Mouse (Mus musculus) liver, postnatal 0 days (tissue): Measurements from ENCODE around the gene Myl10. TPM values are rescaled to one million over a fixed set of nuclear protein-coding genes. Genes with fewer than 3 reads are reported as not detected.

ENCODE experiments used
- ATAC-seq: fragments of 200-750 bp; cut with Nextera tagmentation; 2 replicates; pipeline ENCODE4 v1.8.0; 2017; ENCODE audit warnings: mild to moderate bottlenecking, moderate library complexity
- DNase-seq: peaks from one replicate; pipeline ENCODE4 v3.0.0-alpha.2; 2016
- H3K27ac ChIP-seq: fragments of 300-500 bp; sonication (generic); 2 replicates; pipeline ENCODE4 v1.5.1; 2014; ENCODE audit warnings: antibody characterized with exemption, moderate library complexity, mild to moderate bottlenecking, low read depth
- H3K27me3 ChIP-seq: fragments of 300-500 bp; sonication (generic); 2 replicates; pipeline ENCODE4 v1.6.1; 2014; ENCODE audit warnings: low read length, control low read depth, mixed read lengths; ENCODE audit not compliant: insufficient read depth
- H3K36me3 ChIP-seq: fragments of 300-500 bp; sonication (generic); replicated peaks from 2 replicates; pipeline ENCODE4 v1.6.1; 2014; ENCODE audit warnings: mild to moderate bottlenecking, control low read depth, low read length, moderate library complexity, mixed read lengths; ENCODE audit not compliant: insufficient read depth
- H3K4me1 ChIP-seq: fragments of 300-500 bp; sonication (generic); 2 replicates; pipeline ENCODE4 v1.6.1; 2014; ENCODE audit warnings: antibody characterized with exemption, mild to moderate bottlenecking, control low read depth; ENCODE audit not compliant: insufficient read depth
- H3K4me2 ChIP-seq: fragments of 300-500 bp; sonication (generic); 2 replicates; pipeline ENCODE4 v1.6.1; 2014; ENCODE audit warnings: low read depth, mild to moderate bottlenecking, low read length, moderate library complexity, mixed read lengths
- H3K4me3 ChIP-seq: fragments of 300-500 bp; sonication (generic); 2 replicates; pipeline ENCODE4 v1.5.1; 2014; ENCODE audit warnings: low read depth, low read length
- H3K9ac ChIP-seq: fragments of 300-500 bp; sonication (generic); replicated peaks from 2 replicates; pipeline ENCODE4 v1.6.1; 2014; ENCODE audit warnings: mild to moderate bottlenecking, moderate library complexity
- H3K9me3 ChIP-seq: fragments of 300-500 bp; sonication (generic); 2 replicates; pipeline ENCODE4 v1.6.1; 2016; ENCODE audit warnings: mild to moderate bottlenecking, control low read depth, low read length, mixed read lengths
- CTCF ChIP-seq: sonication (generic); IDR thresholded peaks from 2 replicates; pipeline ENCODE4 v1.5.1; 2016; ENCODE audit warnings: antibody characterized with exemption, low read depth
- EP300 ChIP-seq: IDR thresholded peaks from 2 replicates; pipeline ENCODE4 v1.6.1; 2016; ENCODE audit warnings: antibody characterized with exemption, low read depth, mild to moderate bottlenecking
- WGBS: fragments of 180-500 bp; shearing (Covaris S2); extraction: QIAGEN DNeasy Blood & Tissue Kit; methylation state at CpG from one replicate; pipeline ENCODE4 v1.1.7; 2014; ENCODE audit not compliant: insufficient replicate concordance; 5-methylcytosine and 5-hydroxymethylcytosine counted together
- polyA plus RNA-seq: library from polyadenylated mRNA; unstranded; fragments of >200 nt; fragmentation: Nextera tagmentation; extraction: Ambion mirVana; gene quantifications from 2 replicates; pipeline ENCODE4 v1.2.1, GENCODE M21; 2015

Gene Myl10
- polyA plus RNA-seq, 1 experiment from 2014 or later: not detected

- H3K4me2 ChIP-seq: no peak overlapping the region
- ATAC-seq (no peak), DNase-seq (no peak)
- H3K4me1 ChIP-seq: no peaks in the 10 kb centered on the region
- no peak overlapping the region for H3K27ac ChIP-seq
- no peaks in the 10 kb centered on the region for H3K27me3 ChIP-seq
- H3K36me3 ChIP-seq: no peaks in the 10 kb centered on the region
- no peak overlapping the region for H3K9ac ChIP-seq
- H3K9me3 ChIP-seq: no peaks in the 10 kb centered on the region
- TF ChIP-seq EP300: no peak
- no peak for TF ChIP-seq CTCF
- H3K4me3 ChIP-seq: no peak overlapping the region
- 64% methylated on average over 7 of the region's 7 CpGs for WGBS
These were observed 5.4 kb upstream of the Myl10 start for GRCm38 (mm10) chr5:136687561-136687960.

GRCm38 (mm10) chr5:136688841-136689240, 4.1 kb upstream of the Myl10 start:
- 55% methylated on average over 6 of the region's 6 CpGs for WGBS
- DNase-seq (no peak), ATAC-seq (no peak)
- Histone ChIP-seq H3K27me3 (no peaks in the 10 kb centered on the region), H3K4me1 (no peaks in the 10 kb centered on the region), H3K9ac (no peak overlapping the region), H3K4me3 (no peak overlapping the region), H3K36me3 (no peaks in the 10 kb centered on the region), H3K4me2 (no peak overlapping the region), H3K9me3 (no peaks in the 10 kb centered on the region), H3K27ac (no peak overlapping the region)
- TF ChIP-seq EP300 (no peak), CTCF (no peak)

- Histone ChIP-seq H3K27ac (no peak overlapping the region), H3K36me3 (no peaks in the 10 kb centered on the region), H3K9me3 (no peaks in the 10 kb centered on the region), H3K4me2 (no peak overlapping the region), H3K27me3 (no peaks in the 10 kb centered on the region), H3K4me3 (no peak overlapping the region), H3K9ac (no peak overlapping the region), H3K4me1 (no peaks in the 10 kb centered on the region)
- ATAC-seq (no peak), DNase-seq (no peak)
- 36% methylated on average over 3 of the region's 3 CpGs for WGBS
- TF ChIP-seq EP300 (no peak), CTCF (no peak)
These were observed 1.8 kb upstream of the Myl10 start for GRCm38 (mm10) chr5:136691170-136691569.

- Histone ChIP-seq H3K9ac (no peak overlapping the region), H3K4me2 (no peak overlapping the region), H3K4me3 (no peak overlapping the region), H3K9me3 (no peaks in the 10 kb centered on the region), H3K27ac (no peak overlapping the region), H3K4me1 (no peaks in the 10 kb centered on the region), H3K27me3 (no peaks in the 10 kb centered on the region), H3K36me3 (no peaks in the 10 kb centered on the region)
- no peak for DNase-seq
- 41% methylated on average over 7 of the region's 7 CpGs for WGBS
- no peak for ATAC-seq
- TF ChIP-seq EP300: no peak
- no peak for TF ChIP-seq CTCF
These were observed 472 bp downstream of the Myl10 start for GRCm38 (mm10) chr5:136693418-136693817.

GRCm38 (mm10) chr5:136694976-136695375, 2.0 kb downstream of the Myl10 start:
- H3K9me3 ChIP-seq: no peaks in the 10 kb centered on the region
- no peak overlapping the region for H3K4me3 ChIP-seq
- H3K4me2 ChIP-seq: no peak overlapping the region
- no peaks in the 10 kb centered on the region for H3K27me3 ChIP-seq
- no peaks in the 10 kb centered on the region for H3K36me3 ChIP-seq
- WGBS: 53% methylated on average over 5 of the region's 6 CpGs
- no peaks in the 10 kb centered on the region for H3K4me1 ChIP-seq
- no peak overlapping the region for H3K27ac ChIP-seq
- H3K9ac ChIP-seq: no peak overlapping the region
- DNase-seq (no peak), ATAC-seq (no peak)
- TF ChIP-seq CTCF: no peak
- TF ChIP-seq EP300: no peak

- H3K9me3 ChIP-seq: no peaks in the 10 kb centered on the region
- no peaks in the 10 kb centered on the region for H3K4me1 ChIP-seq
- ATAC-seq (no peak), DNase-seq (no peak)
- no peaks in the 10 kb centered on the region for H3K27me3 ChIP-seq
- no peak overlapping the region for H3K9ac ChIP-seq
- no peak overlapping the region for H3K4me2 ChIP-seq
- H3K36me3 ChIP-seq: no peaks in the 10 kb centered on the region
- WGBS: 77% methylated on average over 5 of the region's 5 CpGs
- TF ChIP-seq CTCF (no peak), EP300 (no peak)
- H3K4me3 ChIP-seq: no peak overlapping the region
- no peak overlapping the region for H3K27ac ChIP-seq
These were observed 3.6 kb downstream of the Myl10 start for GRCm38 (mm10) chr5:136696516-136696915.

- no peak overlapping the region for H3K4me2 ChIP-seq
- H3K4me3 ChIP-seq: no peak overlapping the region
- H3K36me3 ChIP-seq: no peaks in the 10 kb centered on the region
- ATAC-seq: no peak
- no peak for DNase-seq
- no peaks in the 10 kb centered on the region for H3K9me3 ChIP-seq
- TF ChIP-seq CTCF: no peak
- TF ChIP-seq EP300: no peak
- H3K27me3 ChIP-seq: no peaks in the 10 kb centered on the region
- WGBS: 73% methylated on average over 9 of the region's 9 CpGs
- H3K9ac ChIP-seq: no peak overlapping the region
- H3K4me1 ChIP-seq: no peaks in the 10 kb centered on the region; the same call in 1 of the 2 replicates
- no peak overlapping the region for H3K27ac ChIP-seq
These were observed 4.7 kb downstream of the Myl10 start for GRCm38 (mm10) chr5:136697618-136698017.
